Comparison of ENCODE assay signal across 11 mouse cellular contexts in the genomic region with DNA sequence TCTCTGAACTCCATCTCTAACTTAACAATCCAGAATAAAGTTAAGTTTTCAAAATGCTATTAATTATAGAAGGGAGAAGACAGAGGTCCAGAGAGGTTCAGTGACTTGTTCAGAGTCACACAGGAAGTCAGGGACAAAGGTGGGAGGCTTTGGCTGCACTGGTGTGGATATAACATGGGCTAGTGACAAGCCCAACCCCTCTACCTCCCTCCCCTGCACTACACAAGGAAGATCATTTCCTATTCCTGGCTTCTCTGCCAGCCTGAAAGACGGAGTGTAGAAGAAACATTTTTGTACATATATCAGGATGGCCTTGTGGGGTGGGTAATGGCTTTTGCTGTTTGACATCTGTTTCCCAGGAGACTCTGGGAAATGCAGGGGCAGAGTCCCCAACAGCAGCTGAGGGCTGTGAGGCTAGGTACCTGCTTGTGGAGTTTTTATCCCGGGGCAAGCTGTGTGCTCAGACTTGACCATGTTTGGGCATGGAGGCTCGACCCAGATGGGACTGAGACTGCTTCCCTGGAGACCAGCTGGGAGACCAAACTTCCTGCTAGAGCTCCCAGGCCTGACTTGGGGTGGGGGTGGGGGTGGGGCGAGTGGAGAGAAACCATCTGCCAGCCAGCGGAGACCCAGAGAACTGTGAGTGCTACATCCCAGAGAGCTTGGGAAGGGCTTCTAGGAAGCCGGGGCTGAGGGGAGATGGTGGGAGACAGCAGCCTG. TPM values are rescaled to one million over a fixed set of nuclear protein-coding genes. Genes with fewer than 3 reads are reported as not detected.
DNase-seq lines count a peak whose midpoint lies in the region; ATAC-seq and TF ChIP-seq lines count a peak whose summit lies in the region.
"Had no signal": no experiment of that assay in that cellular context is flagged by ENCODE, and none has a peak within 500 bp of the region (broad histone marks: within the 10 kb centered on the region; RNA-seq: fewer than 3 reads in every experiment).

Gene Kcnmb1, plus strand, starts transcription at position 326 of the 720 bp plus-strand sequence.

- no peak within 1 kb of the TSS for H3K4me3 ChIP-seq in embryonic facial prominence, embryonic 11.5 days (ENCODE audit: low read depth, low read length)
- H3K4me3 ChIP-seq in embryonic facial prominence, embryonic 10.5 days: no peak within 1 kb of the TSS
- H3K4me3 ChIP-seq in hindbrain, postnatal 0 days (ENCODE audit: low read length): no peak within 1 kb of the TSS
- no peak within 1 kb of the TSS for H3K4me3 ChIP-seq in lung, embryonic 14.5 days (ENCODE audit: low read depth, low read length)
- H3K4me3 ChIP-seq: limb, embryonic 12.5 days; myocyte had no signal

- TF ChIP-seq CTCF in hindbrain, postnatal 0 days (IDR thresholded peaks at IDR 0.05; ENCODE audit: low read depth): no peak
- TF ChIP-seq CTCF in lung, embryonic 14.5 days (IDR thresholded peaks at IDR 0.05; ENCODE audit: low read depth): no peak

- intact Hi-C loops in left cerebral cortex, postnatal 14 days (cut with DNase I): no loop called here

- H3K9me3 ChIP-seq in embryonic facial prominence, embryonic 11.5 days (replicated peaks; ENCODE audit: control insufficient read depth, low read length): no peaks in the 10 kb centered on the region
- H3K9me3 ChIP-seq in embryonic facial prominence, embryonic 10.5 days: no peaks in the 10 kb centered on the region
- no peaks in the 10 kb centered on the region for H3K9me3 ChIP-seq in hindbrain, postnatal 0 days (ENCODE audit: low read length)
- H3K9me3 ChIP-seq in lung, embryonic 14.5 days (ENCODE audit: low read depth, low read length): no peaks in the 10 kb centered on the region
- H3K9me3 ChIP-seq: limb, embryonic 12.5 days had no signal

- no peak for DNase-seq in embryonic facial prominence, embryonic 11.5 days (ENCODE audit: low spot score)
- DNase-seq in embryonic facial prominence, embryonic 10.5 days (ENCODE audit: low spot score): no peak
- peak; percentile 18 for DNase-seq in embryo, embryonic 10 days (ENCODE audit: low spot score)
- no peak for DNase-seq in hindbrain, postnatal 0 days (ENCODE audit: low spot score)
- peak; percentile 80 for DNase-seq in lung, embryonic 14.5 days
- DNase-seq in adrenal gland, postnatal 25 days: no peak
- no peak for DNase-seq in left cerebral cortex, postnatal 14 days (ENCODE audit: low spot score in 2 of 2)
- DNase-seq: cerebellum, adult 9-10 months had no signal

- H3K27ac ChIP-seq in embryonic facial prominence, embryonic 11.5 days (replicated peaks; ENCODE audit: low read depth, low read length): no peak within 1 kb of the TSS
- no peak within 1 kb of the TSS for H3K27ac ChIP-seq in embryonic facial prominence, embryonic 10.5 days (replicated peaks)
- no peak within 1 kb of the TSS for H3K27ac ChIP-seq in hindbrain, postnatal 0 days
- H3K27ac ChIP-seq in lung, embryonic 14.5 days (ENCODE audit: low read depth): peak within 1 kb of the TSS; percentile 65
- H3K27ac ChIP-seq: limb, embryonic 12.5 days had no signal

- no peak within 1 kb of the TSS for H3K4me2 ChIP-seq in embryonic facial prominence, embryonic 11.5 days (ENCODE audit: low read depth, low read length)
- H3K4me2 ChIP-seq in hindbrain, postnatal 0 days (ENCODE audit: low read depth, low read length): no peak within 1 kb of the TSS
- peak within 1 kb of the TSS; percentile 29; the same call in 1 of the 2 replicates for H3K4me2 ChIP-seq in lung, embryonic 14.5 days
- H3K4me2 ChIP-seq: limb, embryonic 12.5 days had no signal

- H3K27me3 ChIP-seq in embryonic facial prominence, embryonic 11.5 days (ENCODE audit: control insufficient read depth, insufficient read depth, low read length): no peaks in the 10 kb centered on the region
- H3K27me3 ChIP-seq in embryonic facial prominence, embryonic 10.5 days (replicated peaks; ENCODE audit: low read depth, poor library complexity, severe bottlenecking): no peaks in the 10 kb centered on the region
- H3K27me3 ChIP-seq in hindbrain, postnatal 0 days (ENCODE audit: insufficient read depth, low read length): no peaks in the 10 kb centered on the region
- no peaks in the 10 kb centered on the region for H3K27me3 ChIP-seq in lung, embryonic 14.5 days (ENCODE audit: insufficient read depth, low read length)
- H3K27me3 ChIP-seq: limb, embryonic 12.5 days had no signal

- H3K9ac ChIP-seq in embryonic facial prominence, embryonic 11.5 days (replicated peaks; ENCODE audit: low read length): no peak within 1 kb of the TSS
- H3K9ac ChIP-seq in hindbrain, postnatal 0 days (replicated peaks; ENCODE audit: low read length): no peak within 1 kb of the TSS
- no peak within 1 kb of the TSS for H3K9ac ChIP-seq in lung, embryonic 14.5 days
- H3K9ac ChIP-seq: limb, embryonic 12.5 days had no signal

- ATAC-seq in embryonic facial prominence, embryonic 11.5 days (replicated peaks; ENCODE audit: insufficient number of reproducible peaks, low FRiP score, low TSS enrichment, low read depth): 0 out of 2 replicates have a peak, but pooled peaks have one; percentile 36
- ATAC-seq in hindbrain, postnatal 0 days: 0 out of 2 replicates have a peak, but pooled peaks have one; percentile 32
- peak; percentile 93 for ATAC-seq in lung, embryonic 14.5 days (ENCODE audit: insufficient read depth)
- ATAC-seq in cerebellum, adult (ENCODE audit: insufficient number of reproducible peaks, low FRiP score, low TSS enrichment): no peak

- no peaks in the 10 kb centered on the region for H3K36me3 ChIP-seq in embryonic facial prominence, embryonic 11.5 days (replicated peaks; ENCODE audit: control insufficient read depth, insufficient read depth, low read depth, low read length)
- H3K36me3 ChIP-seq in embryonic facial prominence, embryonic 10.5 days (replicated peaks): no peaks in the 10 kb centered on the region
- no peaks in the 10 kb centered on the region for H3K36me3 ChIP-seq in hindbrain, postnatal 0 days (ENCODE audit: insufficient read depth, low read length)
- H3K36me3 ChIP-seq in lung, embryonic 14.5 days (ENCODE audit: insufficient read depth): no peaks in the 10 kb centered on the region
- H3K36me3 ChIP-seq: limb, embryonic 12.5 days had no signal

- WGBS in embryonic facial prominence, embryonic 11.5 days: 38% methylated on average over 6 of the region's 6 CpGs
- WGBS in embryonic facial prominence, embryonic 10.5 days: 49% methylated on average over 6 of the region's 6 CpGs
- WGBS in hindbrain, postnatal 0 days: 48% methylated on average over 6 of the region's 6 CpGs
- 17% methylated on average over 6 of the region's 6 CpGs for WGBS in lung, embryonic 14.5 days

- no peaks in the 10 kb centered on the region for H3K4me1 ChIP-seq in embryonic facial prominence, embryonic 11.5 days (ENCODE audit: control insufficient read depth, insufficient read depth, low read length)
- H3K4me1 ChIP-seq in embryonic facial prominence, embryonic 10.5 days: peaks cover 13% of the 10 kb centered on the region
- H3K4me1 ChIP-seq in hindbrain, postnatal 0 days (ENCODE audit: insufficient read depth, low read length): no peaks in the 10 kb centered on the region
- H3K4me1 ChIP-seq in lung, embryonic 14.5 days (ENCODE audit: insufficient read depth): peaks cover 10% of the 10 kb centered on the region; the same call in 1 of the 2 replicates

RNA-seq across cellular contexts. Expression of gene Kcnmb1, which starts in this region (rescaled TPM):
- polyA plus RNA-seq in embryonic facial prominence, embryonic 11.5 days (2014; fragmentation: Nextera tagmentation; extraction: Ambion mirVana): 0.10 and 0.22 TPM in 2 replicates
- polyA plus RNA-seq in embryonic facial prominence, embryonic 10.5 days (2016; fragmentation: Nextera tagmentation; extraction: Ambion mirVana): 0.09 and 0.13 TPM in 2 replicates
- 0.11 and 0.26 TPM in 2 replicates for total RNA-seq in hindbrain, postnatal 0 days (2014; rRNA removed)
- polyA plus RNA-seq in hindbrain, postnatal 0 days (2015; fragmentation: Nextera tagmentation; extraction: Ambion mirVana): 0.08 and 0.20 TPM in 2 replicates
- polyA plus RNA-seq in lung, embryonic 14.5 days (2014; fragmentation: Nextera tagmentation; extraction: Ambion mirVana): 1.3 and 1.7 TPM in 2 replicates
- total RNA-seq in adrenal gland, postnatal 25 days (2021): 0.15 and 0.19 TPM in 2 replicates
- under 1 TPM; 0.23 to 0.42 TPM for total RNA-seq in left cerebral cortex, postnatal 14 days (2021)

Comparison
In these comparisons a context has a peak if more than half of its experiments do, and no peak if none do; other contexts are left out.
1. Peak in ATAC-seq in embryonic facial prominence, embryonic 11.5 days; RNA of the gene not detected or under 1 TPM.
2. Peak in ATAC-seq in hindbrain, postnatal 0 days; RNA of the gene not detected or under 1 TPM.
3. DNase-seq: peak in embryo, embryonic 10 days (single experiment) and lung, embryonic 14.5 days (single experiment); none in embryonic facial prominence, embryonic 11.5 days (single experiment), embryonic facial prominence, embryonic 10.5 days (single experiment), hindbrain, postnatal 0 days (single experiment), adrenal gland, postnatal 25 days (single experiment) and left cerebral cortex, postnatal 14 days (0 of 2).